Mouse (Mus musculus) activated CD4-positive, CD25-positive, alpha-beta regulatory T cell, adult 4 months (primary cell): ENCODE measurements around the gene Krtap1-3. TPM values are rescaled to one million over a fixed set of nuclear protein-coding genes. Genes with fewer than 3 reads are reported as not detected.

Experiments
- ATAC-seq: one replicate; pipeline ENCODE4 v1.8.0; 2017
- polyA plus RNA-seq, 2 experiments: library from polyadenylated mRNA; unstranded; fragments of 100-300 nt; shearing (Covaris generic); gene quantifications; one replicate each; pipeline ENCODE4 v1.2.1; 2017

Krtap1-3 gene
- polyA plus RNA-seq, 2 experiments from 2014 or later, result not detected

DNA sequence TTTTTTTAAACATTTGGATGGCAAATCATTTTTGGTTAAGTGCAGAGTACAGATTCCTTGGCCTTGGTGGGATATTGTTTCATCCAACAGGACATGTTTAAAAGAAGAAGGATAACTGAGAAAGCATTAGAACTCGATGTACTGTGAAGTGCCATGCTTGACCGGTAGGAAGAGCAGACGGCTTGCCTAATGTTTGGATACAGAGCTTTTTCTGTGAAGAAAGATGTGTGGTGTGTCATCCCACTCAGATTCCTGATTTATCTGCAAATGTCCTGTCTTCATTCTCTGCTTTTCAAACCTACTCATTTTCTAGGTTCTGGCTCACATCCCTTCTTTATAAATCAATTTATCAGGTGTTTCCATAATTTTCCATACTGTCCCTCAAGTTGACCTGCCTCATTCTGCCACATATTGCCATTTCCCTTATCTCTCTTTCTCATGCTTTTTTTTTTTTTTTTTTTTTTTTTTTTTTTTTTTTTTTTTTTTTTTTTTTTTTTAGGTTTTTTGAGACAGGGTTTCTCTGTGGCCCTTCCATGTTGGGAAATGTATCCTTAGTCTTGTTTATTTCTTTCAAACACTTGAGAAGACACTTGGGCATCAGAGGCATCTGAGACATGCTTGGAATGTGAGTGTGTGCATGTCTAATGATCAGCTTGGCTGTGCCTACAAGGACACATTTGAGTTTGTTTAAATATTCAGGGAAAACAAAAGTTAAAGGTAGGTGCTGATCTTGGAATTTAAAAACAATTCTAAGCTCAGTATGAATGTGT, 33.0 kb downstream of the Krtap1-3 start:
- ATAC-seq, result no peak

DNA sequence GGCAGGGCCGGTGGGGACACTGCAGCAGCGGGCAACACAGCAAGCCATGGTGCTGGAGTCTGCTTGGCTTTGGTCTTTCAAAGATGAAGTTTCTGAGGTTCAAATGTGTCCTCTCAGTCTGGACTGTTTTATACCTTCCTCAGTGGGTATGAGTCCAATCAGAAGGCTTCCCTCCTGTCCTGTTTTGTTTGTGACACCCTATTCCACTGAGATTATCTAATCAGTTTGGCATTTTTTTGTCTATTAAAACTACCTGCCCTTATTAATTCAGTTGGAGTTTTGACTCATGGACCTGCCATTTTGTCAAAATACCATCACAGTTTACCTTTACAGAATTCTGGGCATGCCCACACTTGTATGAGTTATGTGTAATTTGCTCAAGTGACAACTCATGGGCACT, 34.4 kb downstream of the Krtap1-3 start, which contains the start of gene Krtap3-2:
TSS of gene Krtap3-2 (minus strand) at position 101 of the 400 bp plus-strand sequence.
- ATAC-seq, result no peak

- no peak for ATAC-seq
Observed at GRCm38 (mm10) chr11:99556195-99556594, 34.9 kb downstream of the Krtap1-3 start.

DNA sequence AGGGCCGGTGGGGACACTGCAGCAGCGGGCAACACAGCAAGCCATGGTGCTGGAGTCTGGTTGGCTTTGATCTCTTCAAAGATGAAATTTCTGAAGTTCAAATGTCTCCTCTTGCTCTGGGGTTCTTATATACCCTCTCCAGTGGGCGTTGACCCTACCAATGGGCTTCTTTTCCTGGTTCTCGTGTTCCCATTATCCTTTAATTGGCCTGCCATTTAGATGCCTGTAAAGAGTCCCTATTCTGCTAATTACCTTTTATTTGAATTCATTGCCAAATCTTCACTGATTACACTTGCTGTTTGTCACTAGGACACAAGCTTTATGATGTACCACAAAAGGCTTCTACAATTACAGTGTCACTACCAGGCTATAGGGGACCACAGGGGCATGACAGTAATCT, 40.4 kb downstream of the Krtap1-3 start, which contains the start of gene Krtap3-3:
TSS of gene Krtap3-3 (minus strand) at position 101 of the 400 bp plus-strand sequence.
- ATAC-seq, result no peak

- ATAC-seq, result no peak
Observed at GRCm38 (mm10) chr11:99547892-99548291, 43.2 kb downstream of the Krtap1-3 start.

Other genes starting within 250 kb of the Krtap1-3 start
- gene Krt27, start 240.2 kb downstream of the Krtap1-3 start, polyA plus RNA-seq, result under 1 TPM in 1 of 2 experiments, not detected in 1; 0.21 TPM
- not detected for gene Krt28, start 216.4 kb downstream of the Krtap1-3 start, polyA plus RNA-seq
- gene Krt10, start 202.0 kb downstream of the Krtap1-3 start, polyA plus RNA-seq, result 1 to 10 TPM; 3.6 to 4.2 TPM
- gene Krt12, start 169.1 kb downstream of the Krtap1-3 start, polyA plus RNA-seq, result not detected
- gene Krt20, start 153.2 kb downstream of the Krtap1-3 start, polyA plus RNA-seq, result under 1 TPM in 1 of 2 experiments, not detected in 1; 0.17 TPM
- not detected for gene Krt23, start 98.2 kb downstream of the Krtap1-3 start, polyA plus RNA-seq
- not detected for gene Krt39, start 70.0 kb downstream of the Krtap1-3 start, polyA plus RNA-seq
- gene Krt40, start 48.2 kb downstream of the Krtap1-3 start, polyA plus RNA-seq, result not detected
- gene Krtap3-3, start 40.5 kb downstream of the Krtap1-3 start, polyA plus RNA-seq, result not detected
- gene Krtap3-2, start 34.5 kb downstream of the Krtap1-3 start, polyA plus RNA-seq, result not detected
- not detected for gene Gm11939, start 31.9 kb downstream of the Krtap1-3 start, polyA plus RNA-seq
- gene Krtap3-1, start 24.7 kb downstream of the Krtap1-3 start, polyA plus RNA-seq, result not detected
- gene Krtap1-5, start 10.3 kb downstream of the Krtap1-3 start, polyA plus RNA-seq, result not detected
- not detected for gene Krtap1-4, start 7.7 kb downstream of the Krtap1-3 start, polyA plus RNA-seq
- not detected for gene Krtap9-3, start 6.8 kb upstream of the Krtap1-3 start, polyA plus RNA-seq
- gene Gm11938, start 12.0 kb upstream of the Krtap1-3 start, polyA plus RNA-seq, result not detected
- not detected for gene Gm11937, start 18.9 kb upstream of the Krtap1-3 start, polyA plus RNA-seq
- gene Krtap2-4, start 23.5 kb upstream of the Krtap1-3 start, polyA plus RNA-seq, result not detected
- not detected for gene Gm11562, start 29.1 kb upstream of the Krtap1-3 start, polyA plus RNA-seq
- not detected for gene Krtap4-1, start 36.9 kb upstream of the Krtap1-3 start, polyA plus RNA-seq
- gene Krtap4-2, start 43.7 kb upstream of the Krtap1-3 start, polyA plus RNA-seq, result not detected
- gene Krtap4-7, start 52.8 kb upstream of the Krtap1-3 start, polyA plus RNA-seq, result not detected
- gene Gm11555, start 58.9 kb upstream of the Krtap1-3 start, polyA plus RNA-seq, result not detected
- gene Gm11563, start 67.6 kb upstream of the Krtap1-3 start, polyA plus RNA-seq, result not detected
- not detected for gene Krtap4-6, start 74.6 kb upstream of the Krtap1-3 start, polyA plus RNA-seq
- gene Gm14190, start 99.4 kb upstream of the Krtap1-3 start, polyA plus RNA-seq, result not detected
- gene Gm14180, start 143.0 kb upstream of the Krtap1-3 start, polyA plus RNA-seq, result not detected
- not detected for gene Gm11595, start 181.6 kb upstream of the Krtap1-3 start, polyA plus RNA-seq
- gene Krtap4-8, start 189.4 kb upstream of the Krtap1-3 start, polyA plus RNA-seq, result not detected
- gene Krtap4-9, start 193.9 kb upstream of the Krtap1-3 start, polyA plus RNA-seq, result not detected
- not detected for gene Gm11596, start 202.1 kb upstream of the Krtap1-3 start, polyA plus RNA-seq
- not detected for gene Gm11569, start 207.6 kb upstream of the Krtap1-3 start, polyA plus RNA-seq
- not detected for gene Gm11554, start 213.1 kb upstream of the Krtap1-3 start, polyA plus RNA-seq
- gene Krtap4-13, start 218.6 kb upstream of the Krtap1-3 start, polyA plus RNA-seq, result not detected
- gene Gm11564, start 224.3 kb upstream of the Krtap1-3 start, polyA plus RNA-seq, result not detected
- gene 2300003K06Rik, start 246.7 kb upstream of the Krtap1-3 start, polyA plus RNA-seq, result not detected